ENCODE assay signal across 33 mouse cellular contexts in genomic region chr11:24247285-24247684, GRCm38 (mm10).
DNase-seq lines count a peak whose midpoint lies in the region; ATAC-seq and TF ChIP-seq lines count a peak whose summit lies in the region.
"Had no signal": no experiment of that assay in that cellular context is flagged by ENCODE, and none has a peak within 500 bp of the region (broad histone marks: within the 10 kb centered on the region; RNA-seq: fewer than 3 reads in every experiment).

No protein-coding gene starts in this region.

- H3K27me3 ChIP-seq in intestine, postnatal 0 days (replicated peaks; ENCODE audit: control insufficient read depth, insufficient read depth, low read length) = no peaks in the 10 kb centered on the region
- H3K27me3 ChIP-seq in intestine, embryonic 16.5 days (replicated peaks; ENCODE audit: control insufficient read depth, insufficient read depth, low read length) = no peaks in the 10 kb centered on the region
- H3K27me3 ChIP-seq in E14TG2a.4 (ENCODE audit: insufficient read depth, low read length) = peaks cover 24% of the 10 kb centered on the region
- H3K27me3 ChIP-seq: embryonic facial prominence, embryonic 13.5 days; forebrain, embryonic 15.5 days; heart, embryonic 15.5 days; hindbrain, embryonic 12.5 days; limb, embryonic 15.5 days; midbrain, embryonic 13.5 days; neural tube, embryonic 15.5 days; stomach, embryonic 15.5 days had no signal

- H3K4me3 ChIP-seq in intestine, postnatal 0 days (ENCODE audit: low read depth, low read length) = no peak overlapping the region
- no peak overlapping the region for H3K4me3 ChIP-seq in intestine, embryonic 16.5 days (ENCODE audit: low read length)
- no peak overlapping the region for H3K4me3 ChIP-seq in E14TG2a.4 (replicated peaks; ENCODE audit: low read length)
- H3K4me3 ChIP-seq: embryonic facial prominence, embryonic 13.5 days; forebrain, embryonic 10.5 days; forebrain, embryonic 15.5 days; heart, embryonic 10.5 days; heart, embryonic 15.5 days; hindbrain, embryonic 12.5 days; limb, embryonic 10.5 days; limb, embryonic 15.5 days; midbrain, embryonic 13.5 days; neural tube, embryonic 15.5 days; stomach, embryonic 15.5 days had no signal

- WGBS in intestine, postnatal 0 days = 89% methylated on average over 4 of the region's 4 CpGs
- WGBS in intestine, embryonic 16.5 days = 89% methylated on average over 4 of the region's 4 CpGs

- no peaks in the 10 kb centered on the region for H3K9me3 ChIP-seq in intestine, postnatal 0 days (ENCODE audit: control insufficient read depth)
- H3K9me3 ChIP-seq in intestine, embryonic 16.5 days (ENCODE audit: control insufficient read depth, low read length) = no peaks in the 10 kb centered on the region
- peaks cover 2% of the 10 kb centered on the region; the same call in 1 of the 2 replicates for H3K9me3 ChIP-seq in E14TG2a.4 (ENCODE audit: low read length)
- H3K9me3 ChIP-seq: embryonic facial prominence, embryonic 13.5 days; forebrain, embryonic 15.5 days; heart, embryonic 10.5 days; heart, embryonic 15.5 days; hindbrain, embryonic 12.5 days; limb, embryonic 10.5 days; limb, embryonic 15.5 days; midbrain, embryonic 13.5 days; neural tube, embryonic 15.5 days; stomach, embryonic 15.5 days had no signal

- H3K4me1 ChIP-seq in intestine, postnatal 0 days (replicated peaks; ENCODE audit: control insufficient read depth, insufficient read depth, low read length) = no peaks in the 10 kb centered on the region
- no peaks in the 10 kb centered on the region for H3K4me1 ChIP-seq in intestine, embryonic 16.5 days (ENCODE audit: control insufficient read depth, insufficient read depth, low read length)
- no peaks in the 10 kb centered on the region for H3K4me1 ChIP-seq in E14TG2a.4 (replicated peaks; ENCODE audit: low read depth, low read length)

- no peak overlapping the region for H3K9ac ChIP-seq in intestine, postnatal 0 days (ENCODE audit: low read depth, low read length)
- H3K9ac ChIP-seq in intestine, embryonic 16.5 days (ENCODE audit: low read depth, low read length) = no peak overlapping the region
- H3K9ac ChIP-seq: embryonic facial prominence, embryonic 13.5 days; forebrain, embryonic 15.5 days; heart, embryonic 15.5 days; hindbrain, embryonic 12.5 days; limb, embryonic 15.5 days; midbrain, embryonic 13.5 days; neural tube, embryonic 15.5 days; stomach, embryonic 15.5 days had no signal

- no peak overlapping the region for H3K4me2 ChIP-seq in intestine, postnatal 0 days (replicated peaks; ENCODE audit: low read depth)
- H3K4me2 ChIP-seq in intestine, embryonic 16.5 days (ENCODE audit: low read depth, low read length) = no peak overlapping the region
- H3K4me2 ChIP-seq: embryonic facial prominence, embryonic 13.5 days; forebrain, embryonic 15.5 days; heart, embryonic 15.5 days; hindbrain, embryonic 12.5 days; limb, embryonic 15.5 days; midbrain, embryonic 13.5 days; neural tube, embryonic 15.5 days; stomach, embryonic 15.5 days had no signal

- DNase-seq in 416B (ENCODE audit: low read depth) = peak; percentile 9
- DNase-seq in R1 (ENCODE audit: low read depth, low spot score) = peak; percentile 56
- no peak for DNase-seq in cerebellum, postnatal 14 days
- DNase-seq in right cerebral cortex, postnatal 4 days = no peak
- DNase-seq in kidney, adult 9 months = no peak
- DNase-seq: adrenal gland, postnatal 14 days; B cell, adult 2 months; cerebellum, adult 11-12 months; cerebellum, adult 9-11 months; gastrocnemius, postnatal 10 days; heart, postnatal 36 days; kidney, adult 11 months; kidney, postnatal 36 days; layer of hippocampus, postnatal 36 days; retina, postnatal 1 day; right cerebral cortex, postnatal 14 days; thymus, postnatal 14 days had no signal

- peak; percentile 27 for TF ChIP-seq CTCF in intestine, postnatal 0 days (IDR thresholded peaks at IDR 0.05; ENCODE audit: low read depth)
- peak; percentile 17 for TF ChIP-seq CTCF in E14TG2a.4 (conservative IDR thresholded peaks at IDR 0.05; ENCODE audit: low read length)

- ATAC-seq in intestine, postnatal 0 days = no peak
- ATAC-seq in intestine, embryonic 16.5 days = no peak
- ATAC-seq: forebrain, embryonic 15.5 days; lung, postnatal 0 days; midbrain, embryonic 13.5 days had no signal

- no peak overlapping the region for H3K27ac ChIP-seq in intestine, postnatal 0 days (ENCODE audit: low read depth, low read length)
- no peak overlapping the region for H3K27ac ChIP-seq in intestine, embryonic 16.5 days (ENCODE audit: low read length)
- H3K27ac ChIP-seq: embryonic facial prominence, embryonic 13.5 days; forebrain, embryonic 10.5 days; forebrain, embryonic 15.5 days; heart, embryonic 10.5 days; heart, embryonic 15.5 days; hindbrain, embryonic 12.5 days; limb, embryonic 10.5 days; limb, embryonic 15.5 days; macrophage; midbrain, embryonic 13.5 days; neural tube, embryonic 15.5 days; stomach, embryonic 15.5 days had no signal

- H3K36me3 ChIP-seq in intestine, postnatal 0 days (ENCODE audit: control insufficient read depth, insufficient read depth) = no peaks in the 10 kb centered on the region
- H3K36me3 ChIP-seq in intestine, embryonic 16.5 days (ENCODE audit: control insufficient read depth, insufficient read depth, low read length) = no peaks in the 10 kb centered on the region
- no peaks in the 10 kb centered on the region for H3K36me3 ChIP-seq in E14TG2a.4 (ENCODE audit: insufficient read depth, low read length)
- H3K36me3 ChIP-seq: embryonic facial prominence, embryonic 13.5 days; forebrain, embryonic 10.5 days; forebrain, embryonic 15.5 days; heart, embryonic 10.5 days; heart, embryonic 15.5 days; hindbrain, embryonic 12.5 days; limb, embryonic 10.5 days; limb, embryonic 15.5 days; midbrain, embryonic 13.5 days; neural tube, embryonic 15.5 days; stomach, embryonic 15.5 days had no signal

Comparison
In these comparisons a context has a peak if more than half of its experiments do, and no peak if none do; other contexts are left out.
1. DNase-seq: peak in 416B (single experiment) and R1 (single experiment); none in cerebellum, postnatal 14 days (0 of 2), right cerebral cortex, postnatal 4 days (single experiment) and kidney, adult 9 months (single experiment).